Mouse (Mus musculus) central nervous system, embryonic 14 days (tissue): ENCODE measurements around the gene Olfr596. TPM values are rescaled to one million over a fixed set of nuclear protein-coding genes. Genes with fewer than 3 reads are reported as not detected.

Source experiments
- polyA plus RNA-seq: library from polyadenylated mRNA; depleted of rRNA; stranded (reverse); fragments of >200 nt; gene quantifications from 2 replicates; pipeline ENCODE4 v1.2.3, GENCODE M21; 2012; rRNA removed

Gene Olfr596
- not detected in 2 replicates for polyA plus RNA-seq

GRCm38 (mm10) chr7:103305348-103305747 is at the start of gene Olfr596:
Olfr596 (plus strand) TSS chr7:103305648.

GRCm38 (mm10) chr7:103316015-103316414 is 10.6 kb downstream of the Olfr596 start, which contains the start of gene Olfr597:
Olfr597 (plus strand) TSS chr7:103316315.

GRCm38 (mm10) chr7:103323268-103323667 is 17.8 kb downstream of the Olfr596 start, which contains the start of gene Olfr598:
Olfr598 (plus strand) TSS chr7:103323568.

GRCm38 (mm10) chr7:103335617-103336016 is 30.2 kb downstream of the Olfr596 start, which contains the start of gene Olfr599:
Olfr599 (plus strand) TSS chr7:103335917.

GRCm38 (mm10) chr7:103349569-103349968 is 44.1 kb downstream of the Olfr596 start, which contains the start of gene Olfr600:
Olfr600 (minus strand) TSS chr7:103349669.

Other genes with a start within 250 kb of the Olfr596 start
- gene Olfr584, start 223.8 kb upstream of the Olfr596 start, polyA plus RNA-seq, result not detected in 2 replicates
- gene Olfr585, start 207.9 kb upstream of the Olfr596 start, polyA plus RNA-seq, result not detected in 2 replicates
- not detected in 2 replicates for gene Olfr586, start 180.0 kb upstream of the Olfr596 start, polyA plus RNA-seq
- gene Olfr588-ps1, start 164.8 kb upstream of the Olfr596 start, polyA plus RNA-seq, result not detected in 2 replicates
- not detected in 2 replicates for gene Olfr589, start 149.3 kb upstream of the Olfr596 start, polyA plus RNA-seq
- not detected in 2 replicates for gene Olfr591, start 127.3 kb upstream of the Olfr596 start, polyA plus RNA-seq
- gene Olfr592, start 120.8 kb upstream of the Olfr596 start, polyA plus RNA-seq, result not detected in 2 replicates
- gene Olfr593, start 93.8 kb upstream of the Olfr596 start, polyA plus RNA-seq, result not detected in 2 replicates
- not detected in 2 replicates for gene Olfr594, start 88.7 kb upstream of the Olfr596 start, polyA plus RNA-seq
- not detected in 2 replicates for gene Usp17ld, start 53.1 kb upstream of the Olfr596 start, polyA plus RNA-seq
- gene Olfr597, start 10.7 kb downstream of the Olfr596 start, polyA plus RNA-seq, result not detected in 2 replicates
- not detected in 2 replicates for gene Olfr598, start 17.9 kb downstream of the Olfr596 start, polyA plus RNA-seq
- not detected in 2 replicates for gene Olfr599, start 30.3 kb downstream of the Olfr596 start, polyA plus RNA-seq
- not detected in 2 replicates for gene Olfr600, start 44.0 kb downstream of the Olfr596 start, polyA plus RNA-seq
- gene Olfr601, start 57.0 kb downstream of the Olfr596 start, polyA plus RNA-seq, result not detected in 2 replicates
- not detected in 2 replicates for gene Olfr603, start 80.5 kb downstream of the Olfr596 start, polyA plus RNA-seq
- not detected in 2 replicates for gene Usp17lc, start 109.4 kb downstream of the Olfr596 start, polyA plus RNA-seq
- gene Olfr605, start 139.8 kb downstream of the Olfr596 start, polyA plus RNA-seq, result not detected in 2 replicates
- gene Olfr606, start 143.4 kb downstream of the Olfr596 start, polyA plus RNA-seq, result not detected in 2 replicates
- gene Olfr607, start 158.5 kb downstream of the Olfr596 start, polyA plus RNA-seq, result not detected in 2 replicates
- not detected in 2 replicates for gene Olfr608, start 164.2 kb downstream of the Olfr596 start, polyA plus RNA-seq
- gene Olfr609, start 192.4 kb downstream of the Olfr596 start, polyA plus RNA-seq, result not detected in 2 replicates
- gene Olfr610, start 206.5 kb downstream of the Olfr596 start, polyA plus RNA-seq, result not detected in 2 replicates
- not detected in 2 replicates for gene Olfr611, start 215.2 kb downstream of the Olfr596 start, polyA plus RNA-seq
- not detected in 2 replicates for gene Olfr612, start 237.1 kb downstream of the Olfr596 start, polyA plus RNA-seq
- not detected in 2 replicates for gene Olfr613, start 242.4 kb downstream of the Olfr596 start, polyA plus RNA-seq